Mouse (Mus musculus): ENCODE results near the gene Fam186a. TPM values are rescaled to one million over a fixed set of nuclear protein-coding genes. Genes with fewer than 3 reads are reported as not detected.

The Fam186a gene
- polyA plus RNA-seq, 2 experiments = 0.05 TPM; not detected in 1

- Histone ChIP-seq H3K4me3 (replicated peaks; ENCODE audit: low read length) (no peak overlapping the region), H3K27me3 (ENCODE audit: control insufficient read depth, insufficient read depth, low read length) (no peaks in the 10 kb centered on the region), H3K4me2 (replicated peaks; ENCODE audit: low read depth, low read length, severe bottlenecking) (no peak overlapping the region), H3K27ac (replicated peaks; ENCODE audit: low read depth, low read length) (no peak overlapping the region), H3K9me3 (ENCODE audit: control insufficient read depth, low read length) (no peaks in the 10 kb centered on the region), H3K4me1 (ENCODE audit: control insufficient read depth, insufficient read depth, low read length) (no peaks in the 10 kb centered on the region), H3K36me3 (ENCODE audit: control insufficient read depth, insufficient read depth, low read length) (no peaks in the 10 kb centered on the region), H3K9ac (ENCODE audit: low read depth, low read length, severe bottlenecking) (no peak overlapping the region)
- ATAC-seq (ENCODE audit: low FRiP score, low read depth) = no peak
- no peak for DNase-seq (ENCODE audit: low spot score)
- 66% methylated on average over 4 of the region's 4 CpGs for WGBS
- TF ChIP-seq POLR2A (IDR thresholded peaks at IDR 0.05; ENCODE audit: borderline replicate concordance, extremely low read depth, insufficient read depth, insufficient read length) = no peak
Observed at GRCm38 (mm10) chr15:99955324-99955723, 11.5 kb downstream of the Fam186a start.

DNA sequence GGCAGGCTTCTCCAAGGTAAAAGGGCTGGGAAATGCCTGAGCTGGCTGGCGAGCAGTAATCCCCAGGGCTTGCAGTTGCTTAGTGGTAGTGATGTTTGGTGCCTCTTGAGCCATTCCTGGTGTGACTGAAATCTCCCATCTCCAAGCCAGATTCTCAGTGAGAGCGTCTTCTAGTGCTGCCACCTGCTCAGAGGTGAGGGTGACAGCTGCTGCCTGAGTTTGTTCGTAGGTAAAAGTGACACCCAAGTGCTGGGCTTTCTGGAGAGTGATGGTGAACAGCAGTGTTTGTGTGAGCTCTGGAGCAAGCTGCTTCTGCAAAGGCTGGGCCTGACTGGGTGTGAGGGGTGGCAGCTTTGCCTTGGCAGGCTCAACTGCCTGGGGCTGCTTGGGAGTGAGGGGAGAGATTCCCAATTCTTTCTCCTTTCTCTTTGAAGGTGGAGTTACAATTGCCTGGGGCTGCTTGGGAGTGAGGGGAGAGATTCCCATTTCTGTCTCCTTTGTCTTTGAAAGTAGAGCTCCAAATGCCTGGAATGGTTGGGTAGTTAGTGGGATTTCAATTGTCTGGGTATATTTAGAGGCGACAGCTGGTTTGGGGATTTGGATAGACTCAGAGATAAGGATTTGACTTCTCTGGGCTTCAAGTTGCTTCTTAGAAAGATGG is 25.8 kb downstream of the Fam186a start:
- Histone ChIP-seq H3K27ac (replicated peaks; ENCODE audit: low read depth, low read length) (no peak overlapping the region), H3K36me3 (ENCODE audit: control insufficient read depth, insufficient read depth, low read length) (no peaks in the 10 kb centered on the region)
- WGBS = 69% methylated on average over 4 of the region's 4 CpGs

DNA sequence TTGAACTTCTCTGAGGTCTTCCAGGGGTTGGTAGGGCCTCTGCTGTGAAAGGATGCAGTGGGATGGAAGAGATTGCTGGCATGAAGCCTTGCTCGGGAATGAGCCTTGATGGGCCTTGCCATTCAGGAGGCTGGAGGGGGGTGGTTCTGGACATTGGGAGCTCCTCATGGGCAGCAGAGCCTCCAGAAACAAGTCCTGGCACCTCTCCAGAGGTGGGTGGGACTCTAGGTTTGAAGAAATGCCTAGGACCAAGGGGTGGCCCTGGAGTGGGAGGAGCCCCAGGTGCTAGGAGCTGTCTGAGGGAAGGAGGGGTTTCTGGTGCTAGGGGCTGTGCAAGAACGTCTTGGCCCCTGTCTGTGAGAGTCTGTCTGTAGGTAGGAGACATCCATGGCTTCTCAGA is 26.4 kb downstream of the Fam186a start:
- Histone ChIP-seq H3K36me3 (ENCODE audit: control insufficient read depth, insufficient read depth, low read length) (no peaks in the 10 kb centered on the region), H3K27me3 (ENCODE audit: control insufficient read depth, insufficient read depth, low read length) (no peaks in the 10 kb centered on the region), H3K4me3 (replicated peaks; ENCODE audit: low read length) (no peak overlapping the region), H3K27ac (replicated peaks; ENCODE audit: low read depth, low read length) (no peak overlapping the region), H3K4me1 (ENCODE audit: control insufficient read depth, insufficient read depth, low read length) (no peaks in the 10 kb centered on the region), H3K9me3 (ENCODE audit: control insufficient read depth, low read length) (no peaks in the 10 kb centered on the region), H3K4me2 (replicated peaks; ENCODE audit: low read depth, low read length, severe bottlenecking) (no peak overlapping the region), H3K9ac (ENCODE audit: low read depth, low read length, severe bottlenecking) (no peak overlapping the region)
- TF ChIP-seq POLR2A (IDR thresholded peaks at IDR 0.05; ENCODE audit: borderline replicate concordance, extremely low read depth, insufficient read depth, insufficient read length) = no peak
- 52% methylated on average over 2 of the region's 2 CpGs for WGBS
- DNase-seq (ENCODE audit: low spot score) (no peak), ATAC-seq (ENCODE audit: low FRiP score, low read depth) (no peak)

More for the DNA sequence above, 25.8 kb downstream of the Fam186a start:
- Histone ChIP-seq H3K4me2 (replicated peaks; ENCODE audit: low read depth, low read length, severe bottlenecking) (no peak overlapping the region), H3K27me3 (ENCODE audit: control insufficient read depth, insufficient read depth, low read length) (no peaks in the 10 kb centered on the region), H3K4me3 (replicated peaks; ENCODE audit: low read length) (no peak overlapping the region), H3K9me3 (ENCODE audit: control insufficient read depth, low read length) (no peaks in the 10 kb centered on the region), H3K9ac (ENCODE audit: low read depth, low read length, severe bottlenecking) (no peak overlapping the region), H3K4me1 (ENCODE audit: control insufficient read depth, insufficient read depth, low read length) (no peaks in the 10 kb centered on the region)
- no peak for TF ChIP-seq POLR2A (IDR thresholded peaks at IDR 0.05; ENCODE audit: borderline replicate concordance, extremely low read depth, insufficient read depth, insufficient read length)
- ATAC-seq (ENCODE audit: low FRiP score, low read depth) (no peak), DNase-seq (ENCODE audit: low spot score) (no peak)

- Histone ChIP-seq H3K9ac (ENCODE audit: low read depth, low read length, severe bottlenecking) (no peak overlapping the region), H3K4me1 (ENCODE audit: control insufficient read depth, insufficient read depth, low read length) (no peaks in the 10 kb centered on the region), H3K4me3 (replicated peaks; ENCODE audit: low read length) (no peak overlapping the region), H3K9me3 (ENCODE audit: control insufficient read depth, low read length) (no peaks in the 10 kb centered on the region), H3K4me2 (replicated peaks; ENCODE audit: low read depth, low read length, severe bottlenecking) (no peak overlapping the region), H3K36me3 (ENCODE audit: control insufficient read depth, insufficient read depth, low read length) (no peaks in the 10 kb centered on the region), H3K27ac (replicated peaks; ENCODE audit: low read depth, low read length) (no peak overlapping the region), H3K27me3 (ENCODE audit: control insufficient read depth, insufficient read depth, low read length) (no peaks in the 10 kb centered on the region)
- TF ChIP-seq POLR2A (IDR thresholded peaks at IDR 0.05; ENCODE audit: borderline replicate concordance, extremely low read depth, insufficient read depth, insufficient read length) = no peak
- 88% methylated on average over 8 of the region's 8 CpGs for WGBS
- no peak for DNase-seq (ENCODE audit: low spot score)
- ATAC-seq (ENCODE audit: low FRiP score, low read depth) = no peak
Observed at GRCm38 (mm10) chr15:99937841-99938240, 29.0 kb downstream of the Fam186a start.

- DNase-seq (ENCODE audit: low spot score) = no peak
- no peaks in the 10 kb centered on the region for H3K9me3 ChIP-seq (ENCODE audit: control insufficient read depth, low read length)
- no peaks in the 10 kb centered on the region for H3K27me3 ChIP-seq (ENCODE audit: control insufficient read depth, insufficient read depth, low read length)
- H3K36me3 ChIP-seq (ENCODE audit: control insufficient read depth, insufficient read depth, low read length) = no peaks in the 10 kb centered on the region
- H3K4me2 ChIP-seq (replicated peaks; ENCODE audit: low read depth, low read length, severe bottlenecking) = no peak overlapping the region
- WGBS = 94% methylated on average over 3 of the region's 3 CpGs
- H3K4me3 ChIP-seq (replicated peaks; ENCODE audit: low read length) = no peak overlapping the region
- ATAC-seq (ENCODE audit: low FRiP score, low read depth) = no peak
- H3K27ac ChIP-seq (replicated peaks; ENCODE audit: low read depth, low read length) = no peak overlapping the region
- no peak overlapping the region for H3K9ac ChIP-seq (ENCODE audit: low read depth, low read length, severe bottlenecking)
- H3K4me1 ChIP-seq (ENCODE audit: control insufficient read depth, insufficient read depth, low read length) = no peaks in the 10 kb centered on the region
- TF ChIP-seq POLR2A (IDR thresholded peaks at IDR 0.05; ENCODE audit: borderline replicate concordance, extremely low read depth, insufficient read depth, insufficient read length) = no peak
Observed at GRCm38 (mm10) chr15:99936659-99937058, 30.2 kb downstream of the Fam186a start.

Measured in limb, embryonic 14.5 days (tissue).